Mouse (Mus musculus) olfactory bulb, adult 2 months (tissue): ENCODE data around the gene Pdcl2.

ENCODE experiments used
- CTCF ChIP-seq: fragments of 200-500 bp; IDR thresholded peaks from 2 replicates; pipeline ENCODE4 v1.5.1; 2012; ENCODE audit warnings: low read depth, mild to moderate bottlenecking, low read length, moderate library complexity; ENCODE audit not compliant: insufficient read depth
- POLR2A ChIP-seq: fragments of 200-500 bp; IDR thresholded peaks from 2 replicates; pipeline ENCODE4 v1.6.1; 2012; ENCODE audit warnings: mild to moderate bottlenecking, low read depth, low read length, moderate library complexity; ENCODE audit not compliant: insufficient read depth

- no peak for TF ChIP-seq POLR2A
- no peak for TF ChIP-seq CTCF
Measured at GRCm38 (mm10) chr5:76360057-76360456, 29.1 kb upstream of the Pdcl2 start.
